Mouse (Mus musculus) spleen, postnatal 10 days (tissue): Measurements from ENCODE around the gene Asxl1.
"Not testable (repeated sequence)": the region's sequence is repeated elsewhere in the genome, so short reads cannot be mapped to it uniquely, and the experiment has no call there.

Experiments used
- DNase-seq, 2 experiments: peaks; one replicate each; pipeline ENCODE4 v3.0.0; 2021 to 2022; ENCODE audit warnings: low spot score in 2 of 2

The Asxl1 gene

DNA sequence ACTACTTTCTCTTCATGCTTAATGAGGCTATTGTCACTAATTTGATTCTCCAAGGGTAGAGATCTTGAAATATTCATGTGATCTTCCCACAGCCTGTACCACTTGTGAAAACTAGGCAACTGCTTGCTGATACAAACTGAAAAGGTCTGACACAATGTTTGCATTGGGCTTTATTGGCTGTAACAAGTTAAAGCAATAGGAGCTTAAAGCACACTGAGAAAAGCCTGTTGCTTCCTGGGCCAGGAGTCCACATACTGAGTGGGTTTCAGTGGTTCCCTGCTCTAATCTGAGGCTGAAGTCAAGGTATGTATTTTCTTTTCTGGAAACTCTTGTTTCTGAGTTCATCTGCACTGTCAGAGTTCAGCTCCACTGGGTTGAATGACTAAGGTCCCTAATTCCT, 2.4 kb upstream of the Asxl1 start:
- DNase-seq = no peak

DNA sequence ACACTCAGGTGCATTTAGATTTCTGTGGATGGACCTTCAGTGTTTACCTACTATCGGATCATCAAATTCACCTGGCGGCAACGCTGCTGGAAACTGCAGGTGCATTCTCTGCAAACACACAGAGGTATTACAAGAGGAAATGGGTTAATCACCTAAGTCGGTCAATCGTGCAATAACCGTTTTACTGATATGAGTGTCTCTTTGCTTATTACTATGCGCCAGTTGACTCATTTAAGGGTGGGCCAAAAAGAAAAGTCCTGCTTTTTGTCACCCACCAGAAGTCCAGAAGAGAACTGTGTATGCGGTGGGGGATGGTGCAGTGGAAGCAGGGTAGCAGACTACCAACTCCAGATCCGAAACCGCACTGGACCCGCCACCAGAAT, 567 bp upstream of the Asxl1 start:
- DNase-seq = peak; percentile 31 to 43

DNA sequence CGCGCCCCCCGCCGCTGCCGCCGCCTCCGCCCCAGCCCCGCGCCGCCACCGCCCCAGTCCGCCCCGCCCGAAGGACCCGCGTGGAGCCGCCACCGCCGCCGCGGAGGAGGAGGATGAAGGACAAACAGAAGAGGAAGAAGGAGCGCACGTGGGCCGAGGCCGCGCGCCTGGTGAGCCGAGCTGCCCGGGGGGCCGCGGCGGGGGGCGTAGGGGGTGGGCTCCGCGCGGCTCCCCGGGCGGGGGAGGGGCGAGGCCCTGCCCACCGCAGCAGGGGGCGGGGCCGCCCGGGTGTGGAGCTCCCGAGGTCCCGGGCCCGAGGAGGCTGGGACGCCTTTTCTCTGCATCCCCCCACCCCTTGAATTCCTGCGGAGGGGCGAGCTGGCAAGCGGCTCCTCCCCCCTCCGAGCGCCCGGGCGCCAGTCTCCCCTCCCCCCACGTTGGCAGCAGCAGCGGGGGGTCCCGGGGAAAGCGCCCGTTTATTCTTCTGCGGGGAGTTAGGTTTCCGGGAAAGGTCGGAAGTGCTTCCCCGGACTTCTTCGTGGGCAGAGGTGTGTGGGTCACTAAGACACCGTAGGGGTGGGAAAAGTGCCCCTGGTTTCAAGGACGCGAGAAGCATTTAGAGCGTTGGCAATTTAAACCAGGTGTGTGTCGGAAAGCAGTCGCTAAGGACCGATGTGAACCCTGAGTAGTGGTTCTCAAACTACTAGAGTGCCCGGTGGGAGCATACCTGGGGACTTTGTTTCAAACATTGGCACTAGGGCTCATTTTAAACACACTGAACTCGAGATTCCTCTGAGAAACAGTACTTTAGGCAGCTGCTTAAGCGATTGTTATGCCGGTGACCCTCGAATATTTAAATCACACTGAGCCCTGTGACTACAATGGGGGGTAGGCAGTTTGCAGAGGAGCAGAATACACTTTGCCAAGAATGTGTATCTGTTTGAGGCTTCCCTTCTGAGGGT, 873 bp downstream of the Asxl1 start:
- peak; percentile 74 to 78 for DNase-seq

DNA sequence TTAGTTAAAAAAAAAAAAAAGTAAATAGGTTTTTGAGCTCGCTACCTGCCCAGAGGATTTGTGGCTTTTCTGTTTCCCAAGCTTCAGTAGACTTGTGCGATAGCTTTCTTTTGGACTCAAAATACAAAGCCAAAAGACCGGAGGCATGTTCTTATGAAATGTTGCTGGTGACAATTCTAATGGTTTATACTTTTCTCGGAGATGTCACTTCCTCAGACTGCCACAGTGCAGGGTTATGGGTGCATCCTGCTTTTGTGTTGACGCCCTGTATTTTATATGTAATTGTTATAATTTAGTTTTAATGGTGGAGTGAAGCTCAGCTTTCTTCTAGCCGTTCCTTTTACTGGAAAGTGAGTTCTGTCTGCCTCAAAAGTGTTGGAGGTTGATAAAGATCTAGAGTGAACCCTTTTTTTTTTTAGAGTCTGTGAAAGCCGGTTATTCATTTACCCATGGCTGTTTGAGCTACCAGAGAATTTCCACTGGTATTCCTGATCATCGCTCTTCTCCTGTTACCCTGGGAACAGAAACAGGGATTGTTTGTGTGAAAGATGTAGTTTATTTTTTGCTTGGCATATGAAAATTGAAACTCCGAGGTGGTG, 1.7 kb downstream of the Asxl1 start:
- DNase-seq = no peak

DNA sequence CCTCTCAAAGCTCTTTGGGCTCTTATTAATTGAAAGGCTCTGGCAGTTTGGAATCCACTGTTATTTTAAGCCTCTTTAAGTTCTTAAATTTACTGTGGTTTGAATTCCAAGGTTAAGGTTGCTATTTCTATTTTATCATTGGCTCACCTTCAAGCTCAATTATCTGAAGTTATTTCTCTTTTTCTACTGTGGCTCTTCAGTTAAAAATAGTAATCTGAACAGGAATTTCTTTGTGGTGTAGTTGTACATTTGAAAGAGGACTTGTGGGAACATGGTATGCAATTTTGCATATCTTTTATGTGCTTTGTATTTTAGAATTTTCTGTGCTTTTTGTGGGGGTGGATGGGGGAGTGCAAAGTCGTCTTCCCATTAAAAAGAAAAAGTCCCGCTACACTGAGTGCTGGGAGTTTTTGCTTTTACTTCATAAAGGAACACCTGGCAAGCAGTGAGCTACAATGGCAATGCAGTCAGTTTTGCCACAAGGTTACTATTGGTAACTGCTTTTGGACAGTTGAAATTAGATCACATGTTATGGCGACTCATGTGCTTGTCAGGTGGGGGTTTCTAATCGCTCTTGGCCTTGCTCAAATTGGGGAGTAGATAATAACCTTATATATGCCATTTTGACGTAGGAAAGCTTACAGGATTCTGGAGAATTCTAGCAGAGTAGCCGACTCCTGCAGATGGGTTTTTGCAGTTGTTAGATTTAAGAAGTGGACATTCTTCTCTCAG, 2.6 kb downstream of the Asxl1 start:
- no peak for DNase-seq

DNA sequence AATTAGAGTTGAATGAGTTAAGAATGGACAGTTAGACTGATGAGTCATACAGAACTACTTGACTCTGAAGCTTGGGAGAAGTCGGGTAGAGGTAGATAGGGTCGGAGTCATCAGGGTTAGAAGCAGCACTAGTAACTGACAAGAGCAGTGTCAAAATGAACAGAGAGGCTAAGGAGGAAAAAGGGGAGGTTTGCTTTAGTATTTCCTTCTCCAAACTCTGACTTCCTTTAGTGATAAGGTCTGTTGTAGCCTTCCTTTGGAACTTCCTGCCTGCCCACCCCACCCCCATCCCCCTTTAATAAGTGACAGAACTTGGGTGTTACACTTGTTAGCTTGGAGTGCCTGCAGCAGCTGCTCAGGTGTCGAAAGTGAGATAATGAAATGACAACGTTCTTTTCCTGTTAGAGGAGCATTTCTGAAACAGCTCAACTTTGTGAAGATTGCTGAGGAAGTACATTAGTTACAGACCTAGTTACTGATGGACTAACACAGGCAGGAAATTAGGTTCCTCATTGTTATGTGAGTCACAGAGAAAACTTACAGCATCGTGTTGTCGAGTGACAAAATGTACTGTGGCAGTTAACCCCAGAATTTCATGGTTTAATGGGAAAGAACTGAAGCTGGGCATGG, 5.0 kb downstream of the Asxl1 start:
- DNase-seq = no peak

DNA sequence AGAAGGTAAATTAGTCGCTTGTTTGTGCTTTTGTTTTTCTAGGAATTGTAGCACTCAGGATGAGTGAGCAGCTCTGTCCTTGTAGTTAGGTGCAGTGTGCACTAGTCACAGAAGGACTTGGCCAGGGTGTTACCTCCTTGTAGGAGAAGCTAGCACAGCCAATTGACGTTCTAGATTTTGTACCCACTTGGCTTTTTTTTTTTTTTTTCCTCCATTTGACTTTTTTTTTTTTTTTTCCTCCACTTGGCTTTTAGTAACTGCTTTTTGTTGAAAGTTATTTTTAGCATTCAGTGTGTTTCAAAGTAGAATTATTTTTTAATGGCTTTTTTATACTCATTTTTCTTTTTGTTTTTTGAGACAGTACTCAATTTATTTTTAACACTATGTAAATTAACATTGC, 9.0 kb downstream of the Asxl1 start:
- no peak for DNase-seq

DNA sequence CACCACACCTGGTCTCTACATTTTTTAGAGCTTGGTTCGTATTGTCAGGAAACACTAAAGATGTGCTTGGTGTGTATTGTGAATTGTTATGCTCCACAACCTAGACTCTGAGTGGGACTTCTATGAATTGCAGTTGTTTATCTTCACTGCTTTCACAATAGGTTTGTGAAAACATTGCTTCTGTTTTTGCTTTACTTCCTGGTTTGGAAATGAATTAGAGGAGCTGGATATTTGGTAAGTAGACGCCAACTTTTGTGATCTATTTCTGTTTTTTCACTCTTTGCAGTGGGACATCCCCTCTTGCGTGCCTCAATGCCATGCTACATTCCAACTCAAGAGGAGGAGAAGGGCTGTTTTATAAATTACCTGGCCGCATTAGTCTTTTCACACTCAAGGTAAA, 11.2 kb downstream of the Asxl1 start:
- DNase-seq = no peak

DNA sequence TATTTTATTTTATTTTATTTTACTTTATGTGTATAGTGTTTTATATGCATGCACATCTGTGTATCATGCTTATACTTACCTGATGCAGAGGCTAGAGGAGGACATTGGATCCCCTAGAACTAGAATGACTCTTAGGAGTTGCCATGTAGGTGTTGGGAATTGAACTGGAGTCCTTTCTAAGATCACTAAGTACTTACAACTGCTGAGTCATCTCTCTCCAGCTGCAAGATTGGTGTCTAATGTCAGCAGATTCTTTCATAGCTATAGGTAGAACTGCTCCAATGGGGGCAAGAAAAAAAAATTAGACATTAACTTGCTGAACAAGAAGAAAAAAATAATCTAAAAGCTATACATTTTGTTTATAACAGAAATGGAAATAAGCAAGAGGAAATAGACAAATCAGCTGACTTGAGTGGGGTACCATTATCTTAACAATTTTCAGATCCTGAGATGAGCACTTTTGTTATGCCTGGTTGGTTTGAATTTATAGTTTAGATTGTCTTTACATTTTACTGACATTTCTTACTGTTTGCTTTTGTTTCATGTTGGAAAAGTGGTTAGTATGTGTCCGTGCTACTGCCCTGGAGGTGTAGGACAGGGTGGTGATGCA, 15.6 kb downstream of the Asxl1 start:
- DNase-seq = no peak

DNA sequence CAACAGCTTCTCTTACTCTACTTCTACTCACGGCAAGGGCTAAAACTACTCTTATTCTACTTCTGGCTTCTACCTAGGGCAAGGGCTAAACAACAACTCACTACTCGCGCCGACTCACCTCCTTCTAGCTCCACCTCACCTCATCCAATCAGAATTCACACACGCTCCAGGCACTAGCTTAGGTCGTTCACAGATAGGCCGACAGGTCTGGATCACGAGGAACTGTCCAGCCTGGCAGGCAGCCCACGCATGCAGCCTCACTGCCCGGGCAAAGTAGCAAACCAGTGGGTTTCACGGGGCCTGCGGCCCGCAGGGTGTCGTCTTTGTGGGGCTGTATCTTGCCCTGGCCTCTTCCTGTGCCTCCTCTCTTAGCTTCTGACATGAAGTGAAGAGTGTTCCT, 18.9 kb downstream of the Asxl1 start:
- DNase-seq = not testable (repeated sequence)

DNA sequence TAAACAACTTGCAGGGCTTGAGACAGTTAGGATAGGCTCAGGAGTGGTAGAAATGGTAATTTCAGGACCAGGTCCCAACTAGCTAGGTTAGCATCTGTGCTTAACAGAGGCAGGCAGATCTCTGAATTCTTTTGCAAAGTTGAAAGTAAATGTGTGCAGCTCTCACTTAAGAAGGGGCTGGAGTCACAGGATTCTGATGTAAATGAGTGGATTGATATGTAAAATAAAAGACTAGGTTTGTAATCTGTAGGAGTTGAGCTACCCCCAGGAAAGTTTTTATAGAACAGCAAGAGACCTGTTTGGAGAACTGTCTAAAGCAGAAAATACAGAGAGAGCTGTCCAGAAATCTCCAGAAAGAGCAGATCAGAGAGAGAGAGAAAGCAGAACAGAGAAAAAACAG, 25.2 kb downstream of the Asxl1 start:
- no peak for DNase-seq

DNA sequence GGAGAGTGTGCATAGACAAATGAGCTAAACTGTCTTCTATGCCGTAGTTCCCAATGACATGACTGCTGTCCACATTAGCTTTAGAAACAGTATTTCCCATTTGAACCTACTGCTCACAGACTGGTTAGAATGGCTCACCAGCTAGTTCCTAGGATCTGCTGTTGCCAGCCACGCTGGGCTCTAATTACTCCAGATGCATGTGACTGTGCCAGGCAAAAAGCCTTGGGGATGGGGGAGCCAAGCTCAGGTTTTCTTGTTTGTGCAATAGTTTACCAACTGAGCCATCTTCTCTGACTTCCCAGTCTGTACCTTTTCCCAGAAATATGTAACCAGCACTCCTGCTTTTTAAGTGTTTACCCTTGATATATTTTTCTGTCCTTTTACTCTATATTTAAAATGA, 29.8 kb downstream of the Asxl1 start:
- DNase-seq = no peak

DNA sequence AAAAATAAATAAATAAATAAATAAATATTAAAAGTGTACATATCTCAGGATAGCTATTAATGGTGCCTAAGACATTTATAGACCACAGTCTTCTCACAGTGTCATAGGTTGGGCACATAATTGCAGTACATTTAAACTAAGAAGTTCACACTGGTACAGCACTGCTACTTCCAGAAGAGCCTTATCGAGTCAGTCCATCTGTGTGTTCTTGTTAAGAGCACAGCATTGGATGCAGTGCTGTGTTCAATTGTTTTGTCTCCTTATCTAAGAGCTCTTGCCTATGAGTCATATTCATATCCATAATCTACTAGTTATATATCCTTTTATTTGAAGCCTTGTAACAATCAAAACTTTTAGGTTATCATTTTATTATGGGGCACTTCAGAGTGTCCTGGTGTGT, 34.9 kb downstream of the Asxl1 start:
- no peak for DNase-seq

DNA sequence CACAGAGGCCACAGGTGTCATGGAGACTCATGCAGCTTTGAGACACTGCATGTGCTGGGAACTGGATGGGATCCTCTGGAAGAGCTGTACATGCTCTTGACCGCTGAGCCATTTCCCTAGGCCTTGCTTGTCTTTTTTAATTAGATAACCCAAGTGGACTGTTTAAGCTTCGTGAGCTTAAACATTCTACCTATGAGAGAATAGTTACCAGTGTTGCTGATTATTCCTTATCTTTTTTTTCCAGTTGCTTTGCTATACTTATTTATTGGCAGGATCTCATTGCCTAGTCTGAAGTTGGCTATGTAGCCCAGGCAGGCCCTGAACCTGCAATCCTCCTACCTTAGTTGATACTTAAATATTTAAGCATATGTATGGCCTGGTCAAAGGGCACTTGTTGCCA, 44.2 kb downstream of the Asxl1 start:
- no peak for DNase-seq

DNA sequence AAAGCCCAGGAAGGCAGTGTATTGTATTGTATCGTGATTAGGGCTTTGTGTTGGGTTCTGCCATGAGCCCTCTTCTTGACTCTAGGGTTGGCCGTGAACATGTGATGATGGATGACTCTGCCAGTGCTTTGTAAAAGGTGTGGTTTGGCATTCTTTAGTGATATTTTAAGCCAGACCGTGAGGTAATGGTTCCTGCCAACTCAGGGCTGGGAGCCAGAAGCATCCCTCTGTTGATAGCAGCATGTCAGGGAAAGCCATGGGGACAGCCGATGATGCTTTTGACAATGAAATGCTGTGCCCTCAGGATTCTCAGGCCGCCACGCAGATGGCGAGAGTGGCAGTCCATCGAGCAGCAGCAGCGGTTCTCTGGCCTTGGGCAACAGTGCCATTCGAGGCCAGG, 47.4 kb downstream of the Asxl1 start:
- no peak for DNase-seq

DNA sequence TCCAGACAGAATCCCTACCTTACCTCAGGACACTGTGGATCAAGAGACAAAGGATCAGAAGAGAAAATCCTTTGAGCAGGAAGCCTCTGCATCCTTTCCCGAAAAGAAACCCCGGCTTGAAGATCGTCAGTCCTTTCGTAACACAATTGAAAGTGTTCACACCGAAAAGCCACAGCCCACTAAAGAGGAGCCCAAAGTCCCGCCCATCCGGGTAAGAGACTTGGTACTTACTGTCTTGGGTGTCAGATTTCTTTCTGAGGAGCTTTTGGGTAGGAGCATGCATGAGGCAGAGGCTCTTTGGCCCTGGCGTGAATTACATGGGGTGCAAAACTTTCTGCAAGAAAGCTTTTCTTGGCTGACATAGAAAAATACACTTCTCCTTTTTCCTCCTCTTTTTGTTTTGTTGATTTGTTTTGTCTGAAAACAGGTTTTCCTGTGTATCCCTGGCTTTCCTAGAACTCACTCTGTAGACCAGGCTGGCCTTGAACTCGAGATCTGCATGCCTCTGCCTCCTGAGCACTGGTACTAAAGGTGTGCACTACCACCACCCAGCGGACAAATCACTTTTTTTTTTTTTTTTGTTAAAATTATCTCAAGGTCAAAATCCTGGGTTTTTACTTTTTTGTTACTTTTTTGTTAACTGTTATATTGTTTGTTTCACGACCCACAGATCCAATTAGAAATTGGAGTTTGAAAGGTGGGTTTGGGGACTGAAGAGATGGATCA, 52.3 kb downstream of the Asxl1 start:
- DNase-seq = no peak

DNA sequence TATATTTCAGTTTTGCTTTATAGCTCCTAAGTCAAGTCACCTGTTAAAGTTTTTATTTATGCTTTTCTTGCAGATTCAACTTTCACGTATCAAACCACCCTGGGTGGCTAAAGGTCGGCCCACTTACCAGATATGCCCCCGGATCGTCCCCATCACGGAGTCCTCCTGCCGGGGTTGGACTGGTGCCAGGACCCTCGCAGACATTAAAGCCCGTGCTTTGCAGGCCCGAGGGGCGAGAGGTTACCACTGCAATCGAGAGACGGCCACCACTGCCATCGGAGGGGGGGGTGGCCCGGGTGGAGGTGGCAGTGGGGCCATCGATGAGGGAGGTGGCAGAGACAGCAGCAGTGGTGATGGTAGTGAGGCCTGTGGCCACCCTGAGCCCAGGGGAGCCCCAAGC, 53.5 kb downstream of the Asxl1 start:
- DNase-seq = no peak

DNA sequence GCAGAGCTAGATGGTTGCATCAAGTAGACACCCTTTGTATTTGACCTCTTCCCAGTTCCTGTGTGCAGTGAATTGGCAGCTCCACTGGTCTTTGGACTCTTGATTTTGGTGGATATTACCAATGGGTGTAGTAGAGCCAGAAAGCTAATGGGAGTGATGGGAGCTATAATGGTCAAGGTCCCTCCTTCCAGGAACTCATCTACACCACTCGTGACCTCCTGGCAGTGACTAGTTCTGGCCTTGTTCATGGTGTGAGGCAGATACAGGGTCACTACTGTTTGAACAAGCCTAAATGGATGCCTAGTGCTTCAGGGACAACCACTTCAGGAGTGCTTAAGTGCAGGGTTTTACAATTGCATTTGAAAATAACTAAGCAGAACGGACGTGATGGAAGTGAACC, 58.4 kb downstream of the Asxl1 start:
- no peak for DNase-seq

DNA sequence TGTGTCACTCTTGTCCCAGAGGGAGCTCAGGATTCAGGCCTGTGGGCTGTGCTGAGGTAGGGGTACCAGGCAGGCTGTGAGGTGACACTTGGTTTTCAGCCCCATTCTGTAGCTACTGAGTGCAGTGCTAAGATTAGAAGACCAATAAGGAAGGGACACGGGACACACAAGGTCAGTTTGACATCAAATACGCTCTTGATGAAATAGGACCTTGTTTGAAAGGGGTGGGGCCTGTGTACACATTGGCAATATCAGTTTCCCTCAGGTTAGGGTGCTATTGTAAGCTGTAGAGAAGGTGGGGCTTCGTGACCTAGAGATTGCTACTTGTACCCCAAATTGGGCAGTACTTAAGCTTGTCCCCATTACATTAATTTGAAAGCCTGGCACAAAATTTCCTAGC, 59.3 kb downstream of the Asxl1 start:
- DNase-seq = no peak

DNA sequence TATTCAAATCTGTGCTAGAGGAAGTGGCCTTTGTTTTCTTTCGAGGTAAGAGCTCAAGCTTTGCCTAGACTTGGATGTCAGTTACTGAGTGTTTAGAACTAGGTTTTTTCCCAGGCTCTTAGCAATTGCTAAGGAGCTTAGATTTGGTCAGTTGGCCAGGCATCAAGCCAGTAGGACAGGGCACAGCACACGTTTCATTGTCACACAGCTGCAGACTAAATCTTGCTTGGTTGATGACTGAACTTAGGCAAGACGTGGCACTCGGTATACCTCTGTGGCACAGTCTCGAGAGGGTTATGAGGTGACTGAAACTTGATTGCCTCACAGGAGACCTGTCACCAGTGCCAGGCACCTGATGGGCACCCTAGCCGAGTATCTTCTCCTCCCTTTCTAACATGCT, 61.3 kb downstream of the Asxl1 start:
- no peak for DNase-seq

DNA sequence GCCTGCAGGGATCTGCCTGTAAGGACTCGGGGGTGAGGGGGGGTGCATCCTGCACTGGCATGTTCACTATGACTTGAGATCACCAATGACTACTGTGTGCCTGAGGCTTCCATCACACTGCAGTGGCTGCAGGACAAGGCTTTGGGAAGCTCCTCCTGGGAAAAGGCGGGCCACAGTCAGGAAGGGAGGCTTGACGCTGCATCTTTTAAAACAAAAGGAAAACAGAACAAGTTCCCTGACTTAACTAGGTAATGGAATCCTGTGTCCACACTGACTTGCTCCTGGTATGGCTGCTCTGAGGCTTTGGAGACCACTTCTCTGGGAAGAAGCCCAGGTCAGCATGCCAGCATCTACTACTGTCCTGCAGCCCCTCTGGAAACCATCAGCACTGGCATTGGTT, 63.3 kb downstream of the Asxl1 start:
- no peak for DNase-seq
